10 mouse cellular contexts compared by ENCODE assay signal in genomic region chr5:104472371-104472770, GRCm38 (mm10). TPM values are rescaled to one million over a fixed set of nuclear protein-coding genes. Genes with fewer than 3 reads are reported as not detected.
DNase-seq lines count a peak whose midpoint lies in the region; ATAC-seq lines count a peak whose summit lies in the region.
"Had no signal": no experiment of that assay in that cellular context is flagged by ENCODE, and none has a peak within 500 bp of the region (broad histone marks: within the 10 kb centered on the region; RNA-seq: fewer than 3 reads in every experiment).

No protein-coding gene starts in this region.

- 97% methylated on average over 8 of the region's 8 CpGs for WGBS in embryonic facial prominence, embryonic 11.5 days
- WGBS in embryonic facial prominence, embryonic 10.5 days, result 92% methylated on average over 8 of the region's 8 CpGs

- H3K9me3 ChIP-seq in embryonic facial prominence, embryonic 11.5 days (replicated peaks; ENCODE audit: control insufficient read depth, low read length), result no peaks in the 10 kb centered on the region
- no peaks in the 10 kb centered on the region for H3K9me3 ChIP-seq in embryonic facial prominence, embryonic 10.5 days

- 0 out of 2 replicates have a peak, but pooled peaks have one; percentile 34 for ATAC-seq in embryonic facial prominence, embryonic 11.5 days (replicated peaks; ENCODE audit: insufficient number of reproducible peaks, low FRiP score, low TSS enrichment, low read depth)
- ATAC-seq in monocyte, adult 5-6 weeks (replicated peaks; ENCODE audit: insufficient number of reproducible peaks, low FRiP score, low TSS enrichment, poor library complexity, severe bottlenecking), result no peak

- H3K4me3 ChIP-seq in embryonic facial prominence, embryonic 11.5 days (ENCODE audit: low read depth, low read length), result no peak overlapping the region
- no peak overlapping the region for H3K4me3 ChIP-seq in embryonic facial prominence, embryonic 10.5 days
- H3K4me3 ChIP-seq: myocyte had no signal

- H3K27me3 ChIP-seq in embryonic facial prominence, embryonic 11.5 days (ENCODE audit: control insufficient read depth, insufficient read depth, low read length), result no peaks in the 10 kb centered on the region
- no peaks in the 10 kb centered on the region for H3K27me3 ChIP-seq in embryonic facial prominence, embryonic 10.5 days (replicated peaks; ENCODE audit: low read depth, poor library complexity, severe bottlenecking)

- peaks cover 6% of the 10 kb centered on the region for H3K36me3 ChIP-seq in embryonic facial prominence, embryonic 11.5 days (replicated peaks; ENCODE audit: control insufficient read depth, insufficient read depth, low read depth, low read length)
- peaks cover 65% of the 10 kb centered on the region for H3K36me3 ChIP-seq in embryonic facial prominence, embryonic 10.5 days (replicated peaks)

- H3K9ac ChIP-seq in embryonic facial prominence, embryonic 11.5 days (replicated peaks; ENCODE audit: low read length), result no peak overlapping the region

- peak; percentile 25 for DNase-seq in embryonic facial prominence, embryonic 11.5 days (ENCODE audit: low spot score)
- no peak for DNase-seq in embryonic facial prominence, embryonic 10.5 days (ENCODE audit: low spot score)
- peak; percentile 29 for DNase-seq in kidney, postnatal 10 days
- no peak for DNase-seq in kidney, adult 8-10 months
- peak; percentile 54 for DNase-seq in 416B (ENCODE audit: low read depth)
- DNase-seq in brain, adult 2 months (ENCODE audit: low read depth, low spot score), result peak; percentile 58
- DNase-seq in MN1 (ENCODE audit: low spot score), result no peak
- DNase-seq: cerebellum, adult 9-10 months had no signal

- no peaks in the 10 kb centered on the region for H3K4me1 ChIP-seq in embryonic facial prominence, embryonic 11.5 days (ENCODE audit: control insufficient read depth, insufficient read depth, low read length)
- no peaks in the 10 kb centered on the region for H3K4me1 ChIP-seq in embryonic facial prominence, embryonic 10.5 days

- H3K27ac ChIP-seq in embryonic facial prominence, embryonic 11.5 days (replicated peaks; ENCODE audit: low read depth, low read length), result no peak overlapping the region
- H3K27ac ChIP-seq in embryonic facial prominence, embryonic 10.5 days (replicated peaks), result no peak overlapping the region

- no peak overlapping the region for H3K4me2 ChIP-seq in embryonic facial prominence, embryonic 11.5 days (ENCODE audit: low read depth, low read length)

RNA-seq across cellular contexts. Expression of gene Pkd2, which starts 13.1 kb away (rescaled TPM):
- polyA plus RNA-seq in embryonic facial prominence, embryonic 11.5 days (2014; fragmentation: Nextera tagmentation; extraction: Ambion mirVana), result 18.1 and 18.7 TPM in 2 replicates
- 10.3 and 10.5 TPM in 2 replicates for polyA plus RNA-seq in embryonic facial prominence, embryonic 10.5 days (2016; fragmentation: Nextera tagmentation; extraction: Ambion mirVana)
- total RNA-seq in monocyte, adult 5-6 weeks (2017), result 2.5 to 5.6 TPM (median 4.1 TPM) in 3 replicates

RNA-seq across cellular contexts. Expression of gene BC005561, which starts 35.8 kb away (rescaled TPM):
- polyA plus RNA-seq in embryonic facial prominence, embryonic 11.5 days (2014; fragmentation: Nextera tagmentation; extraction: Ambion mirVana), result 15.2 and 16.7 TPM in 2 replicates
- 12.9 and 13.3 TPM in 2 replicates for polyA plus RNA-seq in embryonic facial prominence, embryonic 10.5 days (2016; fragmentation: Nextera tagmentation; extraction: Ambion mirVana)
- total RNA-seq in monocyte, adult 5-6 weeks (2017), result 10.3 to 19.3 TPM (median 11.0 TPM) in 3 replicates

RNA-seq across cellular contexts. Expression of gene Spp1, which starts 37.5 kb away (rescaled TPM):
- 10.3 and 13.5 TPM in 2 replicates for polyA plus RNA-seq in embryonic facial prominence, embryonic 11.5 days (2014; fragmentation: Nextera tagmentation; extraction: Ambion mirVana)
- polyA plus RNA-seq in embryonic facial prominence, embryonic 10.5 days (2016; fragmentation: Nextera tagmentation; extraction: Ambion mirVana), result 6.0 and 6.5 TPM in 2 replicates
- 1.5 to 1.9 TPM (median 1.9 TPM) in 3 replicates for total RNA-seq in monocyte, adult 5-6 weeks (2017)

Comparison
In these comparisons a context has a peak if more than half of its experiments do, and no peak if none do; other contexts are left out.
1. DNase-seq: peak in embryonic facial prominence, embryonic 11.5 days (single experiment), kidney, postnatal 10 days (single experiment), 416B (single experiment) and brain, adult 2 months (single experiment); none in embryonic facial prominence, embryonic 10.5 days (single experiment), kidney, adult 8-10 months (0 of 2) and MN1 (single experiment).